10 mouse cellular contexts compared by ENCODE assay signal in the genomic region with DNA sequence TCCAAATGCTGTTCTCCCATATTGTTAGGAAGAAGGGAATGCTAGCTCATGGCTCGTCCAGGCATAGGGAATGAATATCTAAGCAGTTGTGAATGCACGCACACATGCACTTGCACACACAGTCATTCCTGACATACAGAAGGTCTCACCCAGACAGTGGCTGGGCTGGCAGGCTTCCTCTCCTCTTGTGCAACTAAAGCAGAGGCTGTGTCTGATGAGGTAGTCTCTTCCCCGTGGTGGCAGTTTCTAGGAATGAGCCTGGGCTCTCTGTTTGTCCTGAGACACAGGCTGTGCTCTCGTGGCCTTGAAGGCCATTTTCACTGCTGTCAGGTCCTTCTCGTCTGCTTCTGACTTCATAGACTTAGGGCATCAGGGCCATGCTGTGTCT. TPM values are rescaled to one million over a fixed set of nuclear protein-coding genes. Genes with fewer than 3 reads are reported as not detected.
A peak's percentile ranks its signal among the peaks of the same experiment; 100 is the strongest.
DNase-seq lines count a peak whose midpoint lies in the region; ATAC-seq and TF ChIP-seq lines count a peak whose summit lies in the region.
"Had no signal": no experiment of that assay in that cellular context is flagged by ENCODE, and none has a peak within 500 bp of the region (broad histone marks: within the 10 kb centered on the region; RNA-seq: fewer than 3 reads in every experiment).

No protein-coding gene starts in this region.

- no peaks in the 10 kb centered on the region for H3K9me3 ChIP-seq in heart, embryonic 15.5 days (replicated peaks)
- H3K9me3 ChIP-seq in liver, embryonic 12.5 days (replicated peaks): no peaks in the 10 kb centered on the region

- no peak for DNase-seq in heart, adult 11 months
- peak; percentile 57 for DNase-seq in liver, adult 2 months (ENCODE audit: extremely low read depth, low read depth, low spot score)
- DNase-seq in 416B (ENCODE audit: low read depth): peak; percentile 62
- peak; percentile 75 for DNase-seq in adrenal gland, adult 8-10 months
- DNase-seq in cerebellum, postnatal 4 days (ENCODE audit: low spot score in 2 of 2): no peak

- peaks cover 37% of the 10 kb centered on the region; the same call in 1 of the 2 replicates for H3K79me2 ChIP-seq in liver, adult 2 months (ENCODE audit: control insufficient read depth, insufficient read depth, low read length)

- peaks cover 67% of the 10 kb centered on the region for H3K4me1 ChIP-seq in heart, embryonic 15.5 days (replicated peaks)
- peaks cover 37% of the 10 kb centered on the region for H3K4me1 ChIP-seq in liver, adult 2 months (ENCODE audit: control insufficient read depth, insufficient read depth, low read length)
- H3K4me1 ChIP-seq in liver, embryonic 12.5 days: peaks cover 53% of the 10 kb centered on the region

- no peak for TF ChIP-seq POLR2A in liver, adult 2 months (IDR thresholded peaks at IDR 0.05; ENCODE audit: extremely low read depth, insufficient read depth, low read length)

- peaks cover 22% of the 10 kb centered on the region for H3K36me3 ChIP-seq in heart, embryonic 15.5 days
- H3K36me3 ChIP-seq in liver, adult 2 months (ENCODE audit: control insufficient read depth, insufficient read depth, low read length): peaks cover 9% of the 10 kb centered on the region
- H3K36me3 ChIP-seq in liver, embryonic 12.5 days: peaks cover 21% of the 10 kb centered on the region

- H3K4me2 ChIP-seq in heart, embryonic 15.5 days: no peak overlapping the region
- no peak overlapping the region for H3K4me2 ChIP-seq in liver, embryonic 12.5 days

- no peak for ATAC-seq in heart, embryonic 15.5 days (replicated peaks; ENCODE audit: insufficient number of reproducible peaks, insufficient read depth, low FRiP score, low read depth)
- no peak for ATAC-seq in liver, embryonic 12.5 days
- ATAC-seq in inflammation-experienced regulatory T-cells, adult 6 months: no peak
- ATAC-seq: hindbrain, embryonic 16.5 days had no signal

- 70% methylated on average over 5 of the region's 5 CpGs for WGBS in heart, embryonic 15.5 days
- 29% methylated on average over 5 of the region's 5 CpGs for WGBS in liver, adult 2 months
- 46% methylated on average over 5 of the region's 5 CpGs for WGBS in liver, embryonic 12.5 days (ENCODE audit: insufficient replicate concordance)

- TF ChIP-seq CTCF in liver, adult 2 months (IDR thresholded peaks at IDR 0.05; ENCODE audit: low read depth, low read length): no peak

- no peak overlapping the region for H3K9ac ChIP-seq in heart, embryonic 15.5 days
- 0 out of 2 replicates have a peak overlapping the region, but pooled peaks have one; percentile 36 for H3K9ac ChIP-seq in liver, adult 2 months (ENCODE audit: low read depth, low read length)
- no peak overlapping the region for H3K9ac ChIP-seq in liver, embryonic 12.5 days

- H3K27me3 ChIP-seq in heart, embryonic 15.5 days: no peaks in the 10 kb centered on the region
- H3K27me3 ChIP-seq in liver, adult 2 months (ENCODE audit: control insufficient read depth, insufficient read depth, low read length): no peaks in the 10 kb centered on the region
- no peaks in the 10 kb centered on the region for H3K27me3 ChIP-seq in liver, embryonic 12.5 days (replicated peaks)

- no peak overlapping the region for H3K4me3 ChIP-seq in heart, embryonic 15.5 days
- H3K4me3 ChIP-seq in liver, adult 2 months (ENCODE audit: insufficient read depth, low read depth, low read length): no peak overlapping the region
- no peak overlapping the region for H3K4me3 ChIP-seq in liver, embryonic 12.5 days
- H3K4me3 ChIP-seq: erythroblast, embryonic 14.5 days had no signal

- H3K27ac ChIP-seq in heart, embryonic 15.5 days: peak overlapping the region; percentile 74; the same call in 1 of the 2 replicates
- peak overlapping the region; percentile 79 for H3K27ac ChIP-seq in liver, adult 2 months (replicated peaks; ENCODE audit: insufficient read depth, low read depth, low read length)
- H3K27ac ChIP-seq in liver, embryonic 12.5 days: no peak overlapping the region; the same call in 1 of the 2 replicates

RNA-seq across cellular contexts. Expression of a gene that starts 13.7 kb away (rescaled TPM):
- 25.3 and 32.7 TPM in 2 replicates for polyA plus RNA-seq in heart, embryonic 15.5 days (2015; fragmentation: Nextera tagmentation; extraction: Ambion mirVana)
- total RNA-seq in liver, adult 2 months (2014; rRNA removed): 37.3 and 40.9 TPM in 2 replicates
- polyA plus RNA-seq in liver, adult 2 months (2012; rRNA removed): 24.9 and 30.0 TPM in 2 replicates
- 11.7 and 16.0 TPM in 2 replicates for polyA plus RNA-seq in liver, embryonic 12.5 days (2016; fragmentation: Nextera tagmentation; extraction: Ambion mirVana)
- total RNA-seq in adrenal gland, adult 8-10 months (2022): 10 to 100 TPM; 57.8 to 92.9 (median 81.0) TPM
- 10 to 100 TPM; 40.1 to 81.0 (median 60.7) TPM for polyA plus RNA-seq in inflammation-experienced regulatory T-cells, adult 6 months (2017; shearing (Covaris generic))

Comparison
In these comparisons a context has a peak if more than half of its experiments do, and no peak if none do; other contexts are left out.
1. DNase-seq: peak in liver, adult 2 months (single experiment), 416B (single experiment) and adrenal gland, adult 8-10 months (single experiment); none in heart, adult 11 months (single experiment) and cerebellum, postnatal 4 days (0 of 2).